Mouse (Mus musculus): ENCODE measurements around the gene Nat9. TPM values are rescaled to one million over a fixed set of nuclear protein-coding genes. Genes with fewer than 3 reads are reported as not detected.

Nat9 gene
- total and polyA plus RNA-seq, 2 experiments from 2014 or later = 7.7 to 21.6 TPM

DNA sequence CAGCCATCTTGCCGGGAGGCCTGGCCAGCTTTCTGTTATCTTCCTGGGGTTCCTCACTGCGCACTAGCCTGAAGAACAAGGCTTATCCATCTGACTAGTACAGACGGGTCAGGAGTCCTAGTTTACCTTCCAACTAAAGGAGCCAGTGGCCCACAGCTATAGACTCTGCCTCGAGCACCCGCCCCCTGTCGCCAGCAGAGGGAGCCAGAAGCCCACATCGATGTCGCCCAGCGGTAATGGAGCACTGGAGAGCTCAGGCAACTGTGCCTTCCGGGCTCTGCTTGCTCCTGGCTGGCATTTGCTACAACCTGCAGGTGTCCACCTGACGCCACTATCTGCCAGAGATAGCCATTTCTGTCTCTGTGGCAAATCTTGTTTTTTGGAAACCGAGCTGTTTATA lies 14.7 kb upstream of the Nat9 start:
- peak; percentile 58 for DNase-seq (ENCODE audit: low spot score)
- Histone ChIP-seq H3K27me3 (ENCODE audit: control insufficient read depth, insufficient read depth, low read length) (no peaks in the 10 kb centered on the region), H3K4me3 (ENCODE audit: low read depth, low read length) (no peak overlapping the region), H3K36me3 (replicated peaks; ENCODE audit: control insufficient read depth, insufficient read depth, low read length) (peaks cover 47% of the 10 kb centered on the region), H3K27ac (ENCODE audit: low read depth) (no peak overlapping the region), H3K4me1 (ENCODE audit: control insufficient read depth, insufficient read depth) (no peaks in the 10 kb centered on the region), H3K9me3 (replicated peaks; ENCODE audit: control insufficient read depth, low read length) (no peaks in the 10 kb centered on the region), H3K4me2 (ENCODE audit: low read depth, low read length) (no peak overlapping the region), H3K9ac (replicated peaks; ENCODE audit: low read depth, low read length) (no peak overlapping the region)
- ATAC-seq (ENCODE audit: insufficient read depth, low read depth) = peak; percentile 87
- TF ChIP-seq EP300 (IDR thresholded peaks at IDR 0.05; ENCODE audit: low read depth) (no peak), CTCF (IDR thresholded peaks at IDR 0.05; ENCODE audit: low read depth) (peak; percentile 94)
- 11% methylated on average over 12 of the region's 12 CpGs for WGBS

DNA sequence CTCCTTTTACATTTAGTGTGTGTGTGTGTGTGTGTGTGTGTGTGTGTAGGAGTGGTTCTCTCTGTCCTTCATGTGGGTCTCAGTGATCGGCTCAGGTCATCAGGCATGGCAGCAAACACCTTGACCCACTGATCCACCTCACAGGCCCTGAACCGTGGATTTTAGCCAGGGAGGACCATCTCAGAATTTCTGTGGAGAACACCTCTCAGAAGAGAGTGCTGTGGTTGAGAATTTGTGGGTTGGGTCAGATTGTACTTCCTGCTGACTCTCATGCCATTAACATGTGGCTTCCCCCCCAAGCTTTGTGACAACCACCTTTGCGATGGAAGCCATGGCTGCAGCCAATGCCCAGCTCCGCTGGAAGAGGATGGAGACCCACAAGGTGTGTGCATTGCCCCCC lies 12.9 kb upstream of the Nat9 start:
- H3K4me2 ChIP-seq (ENCODE audit: low read depth, low read length) = no peak overlapping the region
- 89% methylated on average over 4 of the region's 4 CpGs for WGBS
- no peak overlapping the region for H3K4me3 ChIP-seq (ENCODE audit: low read depth, low read length)
- DNase-seq (ENCODE audit: low spot score) (no peak), ATAC-seq (ENCODE audit: insufficient read depth, low read depth) (no peak)
- H3K27ac ChIP-seq (ENCODE audit: low read depth) = no peak overlapping the region
- H3K36me3 ChIP-seq (replicated peaks; ENCODE audit: control insufficient read depth, insufficient read depth, low read length) = peaks cover 30% of the 10 kb centered on the region
- H3K27me3 ChIP-seq (ENCODE audit: control insufficient read depth, insufficient read depth, low read length) = no peaks in the 10 kb centered on the region
- H3K9ac ChIP-seq (replicated peaks; ENCODE audit: low read depth, low read length) = no peak overlapping the region
- no peaks in the 10 kb centered on the region for H3K9me3 ChIP-seq (replicated peaks; ENCODE audit: control insufficient read depth, low read length)
- TF ChIP-seq CTCF (IDR thresholded peaks at IDR 0.05; ENCODE audit: low read depth) = no peak
- no peak for TF ChIP-seq EP300 (IDR thresholded peaks at IDR 0.05; ENCODE audit: low read depth)
- no peaks in the 10 kb centered on the region for H3K4me1 ChIP-seq (ENCODE audit: control insufficient read depth, insufficient read depth)

DNA sequence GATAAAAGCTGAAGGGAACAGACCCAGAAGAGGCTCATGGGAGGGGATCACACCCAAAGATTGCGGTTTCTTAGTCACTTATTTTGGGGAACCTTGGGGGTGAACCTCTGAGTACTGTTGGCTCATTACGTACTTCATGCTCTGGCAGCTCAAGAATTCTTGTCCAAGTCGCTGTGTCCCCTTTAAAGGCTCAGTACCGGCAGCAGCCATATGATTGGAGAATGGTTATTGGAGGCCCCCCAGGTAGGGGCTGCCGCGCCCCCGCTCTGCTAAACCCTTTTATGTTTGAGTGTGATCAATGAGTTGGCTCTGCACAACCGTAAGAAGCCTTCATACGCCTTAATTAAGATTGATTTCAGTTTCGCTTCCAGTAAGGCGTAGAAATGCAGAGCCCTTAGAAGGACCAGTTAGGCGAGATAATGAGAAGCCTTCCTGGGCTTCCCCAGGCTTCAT lies 11.3 kb upstream of the Nat9 start:
- 71% methylated on average over 12 of the region's 12 CpGs for WGBS
- no peaks in the 10 kb centered on the region for H3K4me1 ChIP-seq (ENCODE audit: control insufficient read depth, insufficient read depth)
- H3K9ac ChIP-seq (replicated peaks; ENCODE audit: low read depth, low read length) = no peak overlapping the region
- no peaks in the 10 kb centered on the region for H3K9me3 ChIP-seq (replicated peaks; ENCODE audit: control insufficient read depth, low read length)
- no peak for ATAC-seq (ENCODE audit: insufficient read depth, low read depth)
- no peak for DNase-seq (ENCODE audit: low spot score)
- TF ChIP-seq EP300 (IDR thresholded peaks at IDR 0.05; ENCODE audit: low read depth) (no peak), CTCF (IDR thresholded peaks at IDR 0.05; ENCODE audit: low read depth) (no peak)
- no peak overlapping the region for H3K4me2 ChIP-seq (ENCODE audit: low read depth, low read length)
- no peaks in the 10 kb centered on the region for H3K27me3 ChIP-seq (ENCODE audit: control insufficient read depth, insufficient read depth, low read length)
- no peak overlapping the region for H3K27ac ChIP-seq (ENCODE audit: low read depth)
- H3K4me3 ChIP-seq (ENCODE audit: low read depth, low read length) = no peak overlapping the region
- peaks cover 23% of the 10 kb centered on the region; the same call in 1 of the 2 replicates for H3K36me3 ChIP-seq (replicated peaks; ENCODE audit: control insufficient read depth, insufficient read depth, low read length)

DNA sequence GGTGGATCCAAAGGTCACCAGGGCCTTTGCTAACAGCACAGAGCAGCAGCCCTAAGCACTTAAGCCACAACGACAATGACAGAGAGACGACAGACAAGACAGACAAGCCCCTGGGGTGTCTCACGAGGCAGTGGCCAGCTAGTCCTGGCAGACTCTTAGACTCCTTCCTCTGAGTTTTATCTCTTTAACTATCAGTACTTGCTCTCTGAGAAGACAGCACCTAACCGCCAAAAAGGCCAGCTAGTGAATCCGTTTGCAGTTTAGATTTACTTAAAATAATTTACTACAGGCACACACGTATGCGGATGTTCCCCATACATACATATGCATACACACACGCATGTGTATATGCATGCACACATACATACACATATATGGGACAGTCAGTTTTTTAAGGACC lies 9.9 kb upstream of the Nat9 start:
- ATAC-seq (ENCODE audit: insufficient read depth, low read depth) (no peak), DNase-seq (ENCODE audit: low spot score) (no peak)
- H3K4me3 ChIP-seq (ENCODE audit: low read depth, low read length) = no peak overlapping the region
- TF ChIP-seq CTCF (IDR thresholded peaks at IDR 0.05; ENCODE audit: low read depth) = no peak
- H3K27me3 ChIP-seq (ENCODE audit: control insufficient read depth, insufficient read depth, low read length) = no peaks in the 10 kb centered on the region
- H3K9me3 ChIP-seq (replicated peaks; ENCODE audit: control insufficient read depth, low read length) = no peaks in the 10 kb centered on the region
- peaks cover 23% of the 10 kb centered on the region; the same call in 1 of the 2 replicates for H3K36me3 ChIP-seq (replicated peaks; ENCODE audit: control insufficient read depth, insufficient read depth, low read length)
- H3K27ac ChIP-seq (ENCODE audit: low read depth) = no peak overlapping the region
- no peak overlapping the region for H3K9ac ChIP-seq (replicated peaks; ENCODE audit: low read depth, low read length)
- no peaks in the 10 kb centered on the region for H3K4me1 ChIP-seq (ENCODE audit: control insufficient read depth, insufficient read depth)
- 66% methylated on average over 8 of the region's 8 CpGs for WGBS
- no peak overlapping the region for H3K4me2 ChIP-seq (ENCODE audit: low read depth, low read length)

DNA sequence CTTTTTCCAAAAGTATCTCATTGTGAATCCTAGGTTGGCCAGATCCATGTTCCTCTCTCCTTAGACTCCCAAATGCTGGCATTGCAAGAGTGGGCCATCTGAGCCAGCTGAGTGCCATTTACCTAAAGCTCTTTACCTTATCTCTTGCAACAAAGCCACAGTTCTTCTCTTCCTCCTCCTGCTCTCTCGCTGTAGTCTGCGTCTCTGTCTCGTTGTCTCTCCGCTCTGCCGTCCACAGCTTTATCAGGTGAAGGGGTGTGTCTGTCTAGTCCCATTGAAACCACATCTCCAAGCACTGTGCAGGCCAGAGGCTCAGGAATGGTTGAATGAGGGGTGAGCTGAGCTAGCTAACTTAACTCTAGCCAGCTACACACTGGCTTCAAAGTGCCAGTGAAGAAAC lies 8.3 kb upstream of the Nat9 start:
- Histone ChIP-seq H3K4me3 (ENCODE audit: low read depth, low read length) (no peak overlapping the region), H3K27ac (ENCODE audit: low read depth) (no peak overlapping the region), H3K9me3 (replicated peaks; ENCODE audit: control insufficient read depth, low read length) (no peaks in the 10 kb centered on the region), H3K36me3 (replicated peaks; ENCODE audit: control insufficient read depth, insufficient read depth, low read length) (peaks cover 14% of the 10 kb centered on the region; the same call in 1 of the 2 replicates), H3K4me2 (ENCODE audit: low read depth, low read length) (no peak overlapping the region), H3K27me3 (ENCODE audit: control insufficient read depth, insufficient read depth, low read length) (no peaks in the 10 kb centered on the region), H3K4me1 (ENCODE audit: control insufficient read depth, insufficient read depth) (peaks cover 8% of the 10 kb centered on the region), H3K9ac (replicated peaks; ENCODE audit: low read depth, low read length) (no peak overlapping the region)
- DNase-seq (ENCODE audit: low spot score) = no peak
- ATAC-seq (ENCODE audit: insufficient read depth, low read depth) = no peak
- 35% methylated on average over 5 of the region's 5 CpGs for WGBS
- TF ChIP-seq EP300 (IDR thresholded peaks at IDR 0.05; ENCODE audit: low read depth) (no peak), CTCF (IDR thresholded peaks at IDR 0.05; ENCODE audit: low read depth) (no peak)

DNA sequence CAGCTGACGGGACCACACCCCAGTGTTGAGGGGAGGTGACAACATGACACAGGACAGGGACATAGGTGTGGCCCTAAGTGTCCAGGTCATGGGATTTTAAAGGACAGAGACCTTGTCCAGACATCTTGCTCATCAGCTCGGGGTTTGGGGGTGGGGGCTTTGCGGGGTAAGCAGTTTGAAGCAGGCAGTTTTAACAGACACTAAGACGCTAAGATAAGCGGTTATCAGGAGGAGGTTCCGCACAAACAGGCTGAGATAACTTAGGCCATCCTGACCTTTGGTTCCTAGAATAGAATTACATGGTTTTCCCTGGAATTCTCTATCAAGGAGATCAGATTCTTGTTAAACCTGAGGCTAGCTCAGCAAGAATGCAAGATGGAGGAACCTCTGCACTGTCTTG lies 7.0 kb upstream of the Nat9 start:
- ATAC-seq (ENCODE audit: insufficient read depth, low read depth) (no peak), DNase-seq (ENCODE audit: low spot score) (no peak)
- Histone ChIP-seq H3K27me3 (ENCODE audit: control insufficient read depth, insufficient read depth, low read length) (no peaks in the 10 kb centered on the region), H3K9ac (replicated peaks; ENCODE audit: low read depth, low read length) (no peak overlapping the region), H3K9me3 (replicated peaks; ENCODE audit: control insufficient read depth, low read length) (no peaks in the 10 kb centered on the region), H3K4me2 (ENCODE audit: low read depth, low read length) (no peak overlapping the region), H3K27ac (ENCODE audit: low read depth) (no peak overlapping the region), H3K4me1 (ENCODE audit: control insufficient read depth, insufficient read depth) (peaks cover 8% of the 10 kb centered on the region), H3K4me3 (ENCODE audit: low read depth, low read length) (no peak overlapping the region), H3K36me3 (replicated peaks; ENCODE audit: control insufficient read depth, insufficient read depth, low read length) (peaks cover 8% of the 10 kb centered on the region; the same call in 1 of the 2 replicates)
- TF ChIP-seq CTCF (IDR thresholded peaks at IDR 0.05; ENCODE audit: low read depth) (no peak), EP300 (IDR thresholded peaks at IDR 0.05; ENCODE audit: low read depth) (no peak)
- 53% methylated on average over 6 of the region's 6 CpGs for WGBS
